Mouse (Mus musculus) small intestine, adult 2 months (tissue): Measurements from ENCODE around the gene Ccdc12. TPM values are rescaled to one million over a fixed set of nuclear protein-coding genes. Genes with fewer than 3 reads are reported as not detected.

Experiments used
- H3K27ac ChIP-seq: fragments of 200-500 bp; 2 replicates; pipeline ENCODE4 v1.5.1; 2012; ENCODE audit warnings: low read depth, low read length, control low read depth, inconsistent platforms; ENCODE audit not compliant: insufficient read depth
- H3K27me3 ChIP-seq: fragments of 200-500 bp; 2 replicates; pipeline ENCODE4 v1.6.1; 2012; ENCODE audit warnings: mild to moderate bottlenecking, moderate library complexity, low read length, inconsistent platforms; ENCODE audit not compliant: control insufficient read depth, insufficient read depth
- H3K36me3 ChIP-seq: fragments of 200-500 bp; 2 replicates; pipeline ENCODE4 v1.6.1; 2012; ENCODE audit warnings: mild to moderate bottlenecking, low read length, control low read depth, inconsistent platforms; ENCODE audit not compliant: control insufficient read depth, insufficient read depth
- H3K4me1 ChIP-seq: fragments of 200-500 bp; 2 replicates; pipeline ENCODE4 v1.6.1; 2012; ENCODE audit warnings: low read length, inconsistent platforms, mixed read lengths; ENCODE audit not compliant: control insufficient read depth, insufficient read depth, insufficient read length
- H3K4me3 ChIP-seq: fragments of 200-500 bp; 2 replicates; pipeline ENCODE4 v1.5.1; 2012; ENCODE audit warnings: low read depth, mild to moderate bottlenecking, control low read depth, inconsistent platforms, low read length, moderate library complexity
- CTCF ChIP-seq: fragments of 200-500 bp; IDR thresholded peaks from 2 replicates; pipeline ENCODE4 v1.5.1; 2012; ENCODE audit warnings: low read depth, mild to moderate bottlenecking, control low read depth, inconsistent platforms, low read length, moderate library complexity, mixed read lengths; ENCODE audit not compliant: insufficient replicate concordance, insufficient read length; ENCODE audit errors: extremely low read depth
- POLR2A ChIP-seq: fragments of 200-500 bp; IDR thresholded peaks from 2 replicates; pipeline ENCODE4 v1.6.1; 2012; ENCODE audit warnings: low read depth, mild to moderate bottlenecking, control low read depth, inconsistent platforms, low read length, moderate library complexity
- WGBS: fragments of 180-500 bp; shearing (Covaris S2); methylation state at CpG from one replicate; pipeline ENCODE4 v1.1.7; 2018; 5-methylcytosine and 5-hydroxymethylcytosine counted together
- polyA plus RNA-seq: library from polyadenylated mRNA; depleted of rRNA; stranded (reverse); fragments of >200 nt; gene quantifications from 2 replicates; pipeline ENCODE4 v1.2.3, GENCODE M21; 2012

The Ccdc12 gene
- polyA plus RNA-seq, 1 experiment: 138 TPM

- Histone ChIP-seq H3K4me1 (no peaks in the 10 kb centered on the region), H3K27me3 (no peaks in the 10 kb centered on the region), H3K27ac (no peak overlapping the region), H3K4me3 (no peak overlapping the region), H3K36me3 (peaks cover 61% of the 10 kb centered on the region)
- TF ChIP-seq POLR2A (no peak), CTCF (no peak)
- WGBS: 90% methylated on average over 15 of the region's 15 CpGs
Measured at GRCm38 (mm10) chr9:110632671-110633070, 23.6 kb upstream of the Ccdc12 start.

GRCm38 (mm10) chr9:110633882-110634281, 22.4 kb upstream of the Ccdc12 start:
- Histone ChIP-seq H3K27me3 (no peaks in the 10 kb centered on the region), H3K4me3 (no peak overlapping the region), H3K36me3 (peaks cover 58% of the 10 kb centered on the region), H3K4me1 (no peaks in the 10 kb centered on the region), H3K27ac (no peak overlapping the region)
- no peak for TF ChIP-seq POLR2A
- TF ChIP-seq CTCF: no peak
- 88% methylated on average over 17 of the region's 17 CpGs for WGBS

- Histone ChIP-seq H3K4me1 (no peaks in the 10 kb centered on the region), H3K36me3 (peaks cover 50% of the 10 kb centered on the region), H3K27me3 (no peaks in the 10 kb centered on the region), H3K27ac (no peak overlapping the region), H3K4me3 (no peak overlapping the region)
- WGBS: 17% methylated on average over 19 of the region's 19 CpGs
- TF ChIP-seq CTCF (peak; percentile 93), POLR2A (no peak)
Measured at GRCm38 (mm10) chr9:110635225-110635624, 21.1 kb upstream of the Ccdc12 start.

- no peak overlapping the region for H3K27ac ChIP-seq
Measured at GRCm38 (mm10) chr9:110638611-110639021, 17.7 kb upstream of the Ccdc12 start.

GRCm38 (mm10) chr9:110641006-110641405, 15.3 kb upstream of the Ccdc12 start:
- WGBS: 59% methylated on average over 5 of the region's 5 CpGs
- Histone ChIP-seq H3K4me3 (no peak overlapping the region), H3K36me3 (peaks cover 24% of the 10 kb centered on the region), H3K4me1 (peaks cover 6% of the 10 kb centered on the region; the same call in 1 of the 2 replicates), H3K27ac (no peak overlapping the region), H3K27me3 (no peaks in the 10 kb centered on the region)
- TF ChIP-seq POLR2A: no peak
- no peak for TF ChIP-seq CTCF

More at GRCm38 (mm10) chr9:110638611-110639021, 17.7 kb upstream of the Ccdc12 start:
- TF ChIP-seq CTCF (no peak), POLR2A (no peak)
- Histone ChIP-seq H3K27me3 (no peaks in the 10 kb centered on the region), H3K4me1 (no peaks in the 10 kb centered on the region), H3K36me3 (peaks cover 36% of the 10 kb centered on the region), H3K4me3 (no peak overlapping the region)
- WGBS: 89% methylated on average over 10 of the region's 10 CpGs

GRCm38 (mm10) chr9:110642812-110643524, 13.3 kb upstream of the Ccdc12 start:
- Histone ChIP-seq H3K27me3 (no peaks in the 10 kb centered on the region), H3K4me3 (no peak overlapping the region), H3K27ac (no peak overlapping the region), H3K36me3 (peaks cover 15% of the 10 kb centered on the region), H3K4me1 (peaks cover 6% of the 10 kb centered on the region; the same call in 1 of the 2 replicates)
- 71% methylated on average over 5 of the region's 5 CpGs for WGBS
- no peak for TF ChIP-seq CTCF
- TF ChIP-seq POLR2A: no peak

GRCm38 (mm10) chr9:110643787-110644186, 12.5 kb upstream of the Ccdc12 start:
- TF ChIP-seq POLR2A: no peak
- no peak for TF ChIP-seq CTCF
- WGBS: 80% methylated on average over 9 of the region's 9 CpGs
- Histone ChIP-seq H3K4me1 (peaks cover 6% of the 10 kb centered on the region; the same call in 1 of the 2 replicates), H3K27me3 (no peaks in the 10 kb centered on the region), H3K4me3 (no peak overlapping the region), H3K36me3 (peaks cover 8% of the 10 kb centered on the region), H3K27ac (no peak overlapping the region)
